Mouse (Mus musculus): ENCODE data around the gene Epb41. TPM values are rescaled to one million over a fixed set of nuclear protein-coding genes. Genes with fewer than 3 reads are reported as not detected.

Gene Epb41
- polyA plus RNA-seq, 1 experiment from 2014 or later: 59.6 TPM

DNA sequence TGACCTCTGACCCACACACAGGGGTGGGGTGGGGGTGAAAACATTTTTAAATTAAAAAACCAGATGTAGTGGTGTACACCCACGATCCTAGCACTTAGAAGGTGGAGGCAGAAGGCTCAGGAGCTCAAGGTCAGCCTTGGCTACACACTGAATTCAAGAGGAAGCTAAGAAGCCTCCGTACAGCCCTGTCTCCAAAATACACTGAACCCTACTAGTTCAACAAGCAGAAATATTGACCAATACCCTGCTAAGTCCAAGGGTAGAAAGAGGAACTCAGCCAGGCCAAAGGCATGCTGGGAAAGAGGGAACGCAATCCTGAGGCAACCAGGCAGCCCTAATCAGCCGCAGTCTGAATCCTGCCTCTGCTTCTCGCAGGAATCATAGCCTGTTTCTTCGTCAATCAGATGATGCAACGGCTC lies 3.2 kb upstream of the Epb41 start:
- Histone ChIP-seq H3K4me3 (ENCODE audit: low read depth, low read length) (no peak overlapping the region), H3K27ac (ENCODE audit: low read depth) (no peak overlapping the region), H3K9me3 (ENCODE audit: control insufficient read depth, low read length) (no peaks in the 10 kb centered on the region), H3K27me3 (replicated peaks; ENCODE audit: control insufficient read depth, insufficient read depth, low read length) (no peaks in the 10 kb centered on the region), H3K4me1 (replicated peaks; ENCODE audit: control insufficient read depth, insufficient read depth, low read length) (peaks cover 12% of the 10 kb centered on the region; the same call in 1 of the 2 replicates), H3K4me2 (ENCODE audit: low read length) (no peak overlapping the region), H3K36me3 (ENCODE audit: control insufficient read depth, insufficient read depth, low read length) (no peaks in the 10 kb centered on the region), H3K9ac (ENCODE audit: low read length) (no peak overlapping the region)
- no peak for DNase-seq (ENCODE audit: low spot score)
- 64% methylated on average over 7 of the region's 7 CpGs for WGBS
- ATAC-seq (replicated peaks; ENCODE audit: low FRiP score, low TSS enrichment, low read depth): no peak

DNA sequence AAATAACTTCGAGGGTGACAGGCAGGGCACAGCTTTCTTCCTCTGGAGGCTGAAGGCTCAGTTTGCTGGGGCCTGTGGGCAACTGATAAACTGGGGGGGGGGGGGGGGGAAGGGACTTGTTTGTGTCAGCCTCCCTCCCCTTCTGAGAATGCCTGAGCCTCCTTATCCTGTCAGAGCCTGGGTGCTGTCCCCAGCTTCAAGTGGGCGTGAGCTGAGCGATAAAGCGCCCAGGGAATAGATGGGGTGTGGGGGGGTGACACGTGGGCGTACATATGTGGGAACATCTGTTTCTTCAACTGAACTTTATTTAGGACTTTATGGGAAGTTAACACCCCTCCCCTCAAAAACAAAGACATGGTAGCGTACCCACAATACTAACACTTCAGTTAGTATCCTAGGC lies 2.3 kb upstream of the Epb41 start:
- Histone ChIP-seq H3K4me3 (ENCODE audit: low read depth, low read length) (no peak overlapping the region), H3K36me3 (ENCODE audit: control insufficient read depth, insufficient read depth, low read length) (no peaks in the 10 kb centered on the region), H3K27me3 (replicated peaks; ENCODE audit: control insufficient read depth, insufficient read depth, low read length) (no peaks in the 10 kb centered on the region), H3K9me3 (ENCODE audit: control insufficient read depth, low read length) (no peaks in the 10 kb centered on the region), H3K9ac (ENCODE audit: low read length) (no peak overlapping the region), H3K4me1 (replicated peaks; ENCODE audit: control insufficient read depth, insufficient read depth, low read length) (peaks cover 12% of the 10 kb centered on the region; the same call in 1 of the 2 replicates), H3K27ac (ENCODE audit: low read depth) (0 out of 2 replicates have a peak overlapping the region, but pooled peaks have one; percentile 64), H3K4me2 (ENCODE audit: low read length) (no peak overlapping the region; the same call in 1 of the 2 replicates)
- DNase-seq (ENCODE audit: low spot score): no peak
- WGBS: 68% methylated on average over 7 of the region's 7 CpGs
- no peak for ATAC-seq (replicated peaks; ENCODE audit: low FRiP score, low TSS enrichment, low read depth)

DNA sequence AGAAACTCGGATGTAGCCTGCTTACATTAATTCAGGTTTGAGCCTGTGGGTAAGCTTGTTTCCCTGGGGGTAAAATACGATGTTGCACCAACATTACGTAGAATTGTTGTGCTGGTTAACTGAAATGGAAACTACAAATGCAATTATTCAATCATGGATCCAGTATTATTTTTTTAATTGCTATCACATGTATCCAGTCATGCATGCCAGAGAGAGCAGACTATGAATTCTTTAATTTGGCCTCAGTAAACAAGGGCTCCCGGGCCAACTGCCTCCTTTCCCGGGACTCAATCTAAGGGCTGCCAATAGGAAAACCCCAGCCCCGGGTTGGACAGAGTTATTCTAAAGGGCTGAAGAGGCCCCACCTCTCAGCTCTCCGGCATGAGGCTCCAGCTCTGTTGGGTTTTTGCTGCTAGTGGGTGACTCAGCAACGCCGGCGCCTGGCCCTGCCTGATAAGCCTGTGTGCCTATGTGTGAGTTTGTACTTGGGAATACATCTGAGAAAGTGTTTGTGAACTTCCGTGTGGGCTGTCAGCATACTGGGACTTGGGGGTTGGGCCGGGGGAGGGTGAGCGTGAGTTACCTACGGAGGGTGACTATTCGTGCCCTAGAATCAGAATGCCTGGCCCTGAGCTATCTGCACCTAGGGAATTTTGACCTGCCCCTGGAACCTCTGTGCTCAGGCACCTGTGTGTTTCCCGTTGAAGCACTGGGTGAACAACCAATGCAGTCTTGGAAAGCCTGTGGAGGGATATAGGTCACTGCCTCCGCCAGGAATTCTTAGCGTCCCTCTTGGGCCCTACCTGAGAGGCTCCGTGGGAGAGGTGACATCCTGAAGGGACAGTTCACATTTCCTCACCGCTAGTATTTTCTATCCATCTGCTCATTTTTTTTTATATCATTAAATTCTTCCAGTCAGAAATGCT lies 1.6 kb upstream of the Epb41 start:
- H3K4me1 ChIP-seq (replicated peaks; ENCODE audit: control insufficient read depth, insufficient read depth, low read length): peaks cover 12% of the 10 kb centered on the region; the same call in 1 of the 2 replicates
- H3K27ac ChIP-seq (ENCODE audit: low read depth): peak overlapping the region; percentile 64; the same call in 1 of the 2 replicates
- H3K9me3 ChIP-seq (ENCODE audit: control insufficient read depth, low read length): no peaks in the 10 kb centered on the region
- DNase-seq (ENCODE audit: low spot score) (no peak), ATAC-seq (replicated peaks; ENCODE audit: low FRiP score, low TSS enrichment, low read depth) (peak; percentile 32; the same call in 1 of the 2 replicates)
- 28% methylated on average over 20 of the region's 20 CpGs for WGBS
- H3K27me3 ChIP-seq (replicated peaks; ENCODE audit: control insufficient read depth, insufficient read depth, low read length): no peaks in the 10 kb centered on the region
- H3K4me2 ChIP-seq (ENCODE audit: low read length): peak overlapping the region; percentile 23; the same call in 1 of the 2 replicates
- no peak overlapping the region for H3K4me3 ChIP-seq (ENCODE audit: low read depth, low read length)
- no peak overlapping the region for H3K9ac ChIP-seq (ENCODE audit: low read length)
- no peaks in the 10 kb centered on the region for H3K36me3 ChIP-seq (ENCODE audit: control insufficient read depth, insufficient read depth, low read length)

DNA sequence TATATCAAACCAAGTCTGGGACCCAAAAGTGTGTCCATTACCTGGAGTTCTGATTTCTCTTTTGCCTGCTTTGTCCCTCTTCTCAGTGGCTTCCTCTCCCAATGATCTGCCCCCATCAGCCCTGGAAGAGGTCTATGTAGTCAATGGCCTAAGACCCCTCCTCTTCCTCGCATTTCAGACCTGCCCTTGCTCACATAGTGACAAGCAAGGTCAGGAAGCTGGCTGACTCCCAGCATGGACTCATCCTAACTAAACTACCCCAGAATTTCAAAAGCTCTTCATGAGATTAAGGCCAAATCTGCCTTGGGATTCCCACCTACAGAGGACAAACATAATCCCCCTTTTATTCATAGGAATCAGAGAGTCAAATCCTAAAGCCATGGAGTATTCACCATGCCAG lies 675 bp upstream of the Epb41 start:
- DNase-seq (ENCODE audit: low spot score) (no peak), ATAC-seq (replicated peaks; ENCODE audit: low FRiP score, low TSS enrichment, low read depth) (no peak)
- peaks cover 12% of the 10 kb centered on the region; the same call in 1 of the 2 replicates for H3K4me1 ChIP-seq (replicated peaks; ENCODE audit: control insufficient read depth, insufficient read depth, low read length)
- H3K4me3 ChIP-seq (ENCODE audit: low read depth, low read length): 0 out of 2 replicates have a peak overlapping the region, but pooled peaks have one; percentile 76
- H3K9me3 ChIP-seq (ENCODE audit: control insufficient read depth, low read length): no peaks in the 10 kb centered on the region
- no peaks in the 10 kb centered on the region for H3K27me3 ChIP-seq (replicated peaks; ENCODE audit: control insufficient read depth, insufficient read depth, low read length)
- no peaks in the 10 kb centered on the region for H3K36me3 ChIP-seq (ENCODE audit: control insufficient read depth, insufficient read depth, low read length)
- no peak overlapping the region; the same call in 1 of the 2 replicates for H3K9ac ChIP-seq (ENCODE audit: low read length)
- H3K27ac ChIP-seq (ENCODE audit: low read depth): no peak overlapping the region
- 46% methylated on average over 1 of the region's 1 CpGs for WGBS
- H3K4me2 ChIP-seq (ENCODE audit: low read length): peak overlapping the region; percentile 96

DNA sequence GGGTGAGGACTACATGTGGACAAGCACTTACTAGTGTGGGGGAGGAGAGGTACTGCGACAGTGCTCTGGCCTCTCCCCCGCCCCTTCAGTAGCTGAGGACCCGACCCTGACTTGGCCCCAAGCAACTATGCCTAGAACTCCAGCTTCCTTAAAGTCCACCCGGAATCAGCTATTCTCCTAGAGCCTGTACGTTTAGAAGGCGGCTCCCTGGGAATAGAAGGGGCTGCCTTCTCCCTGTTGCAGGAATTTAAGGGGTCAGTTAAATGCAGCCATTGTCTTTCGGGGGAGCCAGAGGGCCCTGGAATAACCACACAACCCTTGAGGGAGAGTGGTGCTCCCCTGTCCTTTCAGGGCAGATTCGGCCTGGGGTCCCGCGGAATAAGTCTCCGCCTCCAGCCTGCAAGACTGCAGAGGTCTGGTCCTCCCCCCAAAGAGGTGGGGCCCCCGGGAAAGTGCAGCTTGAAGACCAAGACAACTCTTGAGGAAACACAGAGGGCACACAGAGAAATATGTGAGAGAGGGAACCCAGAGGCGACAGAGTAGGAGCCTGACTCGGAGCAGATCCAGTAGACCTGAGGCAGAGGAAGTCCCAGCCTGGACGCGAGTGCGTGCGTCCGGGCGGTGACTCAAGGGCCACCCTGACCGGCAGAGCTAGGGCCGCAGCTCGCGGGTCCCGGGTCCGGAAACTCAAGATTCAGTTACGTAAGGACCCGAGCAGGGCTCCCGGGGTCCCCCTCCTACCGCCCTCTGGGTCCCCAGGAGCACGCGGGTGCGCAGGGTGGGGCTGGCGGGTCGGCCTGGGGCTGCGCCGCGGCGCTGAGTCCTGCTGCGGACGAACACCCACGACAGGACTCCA lies 816 bp downstream of the Epb41 start, which contains the start of gene Gm10300:
Gm10300 (plus strand) TSS at position 621 of the 856 bp plus-strand sequence.
- peaks cover 12% of the 10 kb centered on the region; the same call in 1 of the 2 replicates for H3K4me1 ChIP-seq (replicated peaks; ENCODE audit: control insufficient read depth, insufficient read depth, low read length)
- no peaks in the 10 kb centered on the region for H3K9me3 ChIP-seq (ENCODE audit: control insufficient read depth, low read length)
- H3K27ac ChIP-seq (ENCODE audit: low read depth): peak within 1 kb of the TSS; percentile 40
- ATAC-seq (replicated peaks; ENCODE audit: low FRiP score, low TSS enrichment, low read depth) (peak; percentile 40), DNase-seq (ENCODE audit: low spot score) (peak; percentile 83)
- under 1% methylated on average over 36 of the region's 42 CpGs for whole genome bisulfite sequencing
- H3K27me3 ChIP-seq (replicated peaks; ENCODE audit: control insufficient read depth, insufficient read depth, low read length): no peaks in the 10 kb centered on the region
- H3K36me3 ChIP-seq (ENCODE audit: control insufficient read depth, insufficient read depth, low read length): no peaks in the 10 kb centered on the region
- peak within 1 kb of the TSS; percentile 59 for H3K9ac ChIP-seq (ENCODE audit: low read length)
- peak within 1 kb of the TSS; percentile 76 for H3K4me3 ChIP-seq (ENCODE audit: low read depth, low read length)
- H3K4me2 ChIP-seq (ENCODE audit: low read length): peak within 1 kb of the TSS; percentile 96

DNA sequence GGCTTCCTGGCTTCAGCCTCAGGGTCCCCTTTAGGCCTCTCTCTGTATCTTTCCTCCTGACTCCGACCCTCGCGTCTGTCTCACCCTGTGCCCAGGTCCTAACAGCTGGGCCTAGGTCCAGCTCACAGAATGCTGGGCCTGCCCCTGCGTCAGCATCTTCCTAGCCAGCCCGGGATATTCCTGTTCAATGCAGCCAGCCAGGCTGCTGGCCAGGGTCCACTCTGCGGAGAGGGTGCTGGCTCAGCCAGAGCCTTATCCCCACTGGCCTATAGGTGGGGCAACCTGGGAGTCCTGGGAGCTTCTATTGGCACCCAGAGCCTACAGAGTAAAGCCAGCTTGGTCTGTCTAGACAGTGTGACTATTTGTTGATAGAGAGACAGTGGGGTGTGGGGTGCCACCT lies 2.2 kb downstream of the Epb41 start:
- H3K9ac ChIP-seq (ENCODE audit: low read length): no peak overlapping the region
- peaks cover 12% of the 10 kb centered on the region; the same call in 1 of the 2 replicates for H3K4me1 ChIP-seq (replicated peaks; ENCODE audit: control insufficient read depth, insufficient read depth, low read length)
- H3K36me3 ChIP-seq (ENCODE audit: control insufficient read depth, insufficient read depth, low read length): no peaks in the 10 kb centered on the region
- H3K27me3 ChIP-seq (replicated peaks; ENCODE audit: control insufficient read depth, insufficient read depth, low read length): no peaks in the 10 kb centered on the region
- no peak overlapping the region for H3K27ac ChIP-seq (ENCODE audit: low read depth)
- no peak overlapping the region for H3K4me2 ChIP-seq (ENCODE audit: low read length)
- no peaks in the 10 kb centered on the region for H3K9me3 ChIP-seq (ENCODE audit: control insufficient read depth, low read length)
- WGBS: 80% methylated on average over 6 of the region's 6 CpGs
- no peak overlapping the region for H3K4me3 ChIP-seq (ENCODE audit: low read depth, low read length)
- ATAC-seq (replicated peaks; ENCODE audit: low FRiP score, low TSS enrichment, low read depth): no peak
- DNase-seq (ENCODE audit: low spot score): no peak

DNA sequence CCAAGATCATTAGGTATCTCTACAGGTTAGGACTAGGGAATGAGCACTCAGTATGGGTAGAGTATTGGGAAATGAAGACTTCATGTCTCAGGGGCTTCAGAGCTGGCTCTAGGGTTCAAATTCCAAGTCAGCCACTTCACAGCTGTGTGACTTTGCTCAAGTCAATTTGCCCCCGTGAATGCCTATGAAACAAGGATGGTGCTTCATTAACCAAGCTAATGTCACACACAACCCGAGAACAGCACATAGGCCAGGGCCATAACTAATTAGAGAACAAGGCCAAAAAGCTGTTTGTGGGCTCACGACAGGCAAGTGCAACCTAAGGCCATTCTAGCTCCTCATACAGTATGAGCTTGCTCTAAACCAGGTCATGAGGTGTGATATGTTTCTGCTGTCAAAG lies 3.0 kb downstream of the Epb41 start:
- DNase-seq (ENCODE audit: low spot score): no peak
- H3K4me1 ChIP-seq (replicated peaks; ENCODE audit: control insufficient read depth, insufficient read depth, low read length): peaks cover 11% of the 10 kb centered on the region; the same call in 1 of the 2 replicates
- H3K27ac ChIP-seq (ENCODE audit: low read depth): no peak overlapping the region
- no peak for ATAC-seq (replicated peaks; ENCODE audit: low FRiP score, low TSS enrichment, low read depth)
- H3K4me2 ChIP-seq (ENCODE audit: low read length): no peak overlapping the region
- no peak overlapping the region for H3K9ac ChIP-seq (ENCODE audit: low read length)
- no peaks in the 10 kb centered on the region for H3K9me3 ChIP-seq (ENCODE audit: control insufficient read depth, low read length)
- H3K4me3 ChIP-seq (ENCODE audit: low read depth, low read length): no peak overlapping the region
- whole genome bisulfite sequencing: 77% methylated on average over 3 of the region's 3 CpGs
- no peaks in the 10 kb centered on the region for H3K27me3 ChIP-seq (replicated peaks; ENCODE audit: control insufficient read depth, insufficient read depth, low read length)
- no peaks in the 10 kb centered on the region for H3K36me3 ChIP-seq (ENCODE audit: control insufficient read depth, insufficient read depth, low read length)

DNA sequence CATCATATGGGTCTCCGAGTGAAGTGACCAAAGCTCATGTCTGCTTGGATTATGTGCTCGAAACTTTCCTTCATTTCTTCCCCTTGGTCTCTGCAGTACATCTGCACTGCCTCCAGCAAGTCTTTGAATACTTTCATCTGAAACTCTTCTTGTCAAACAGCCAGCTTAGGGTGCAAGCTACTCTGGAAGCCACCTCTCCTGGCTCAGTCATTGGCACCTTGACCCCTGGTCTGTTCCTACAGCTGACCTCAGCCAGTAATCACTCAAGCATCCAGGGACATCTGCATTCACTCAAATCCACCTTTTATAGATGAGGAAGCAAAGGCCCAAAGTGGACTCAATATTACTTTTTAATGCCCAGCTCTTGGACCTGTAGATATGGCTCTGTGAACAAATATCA lies 3.4 kb downstream of the Epb41 start:
- ATAC-seq (replicated peaks; ENCODE audit: low FRiP score, low TSS enrichment, low read depth) (no peak), DNase-seq (ENCODE audit: low spot score) (no peak)
- Histone ChIP-seq H3K4me2 (ENCODE audit: low read length) (no peak overlapping the region), H3K9ac (ENCODE audit: low read length) (no peak overlapping the region), H3K27ac (ENCODE audit: low read depth) (no peak overlapping the region), H3K27me3 (replicated peaks; ENCODE audit: control insufficient read depth, insufficient read depth, low read length) (no peaks in the 10 kb centered on the region), H3K4me1 (replicated peaks; ENCODE audit: control insufficient read depth, insufficient read depth, low read length) (0 out of 2 replicates have a peak, but pooled peaks cover 10% of the 10 kb centered on the region), H3K4me3 (ENCODE audit: low read depth, low read length) (no peak overlapping the region), H3K36me3 (ENCODE audit: control insufficient read depth, insufficient read depth, low read length) (no peaks in the 10 kb centered on the region), H3K9me3 (ENCODE audit: control insufficient read depth, low read length) (no peaks in the 10 kb centered on the region)
- WGBS: 86% methylated on average over 2 of the region's 2 CpGs
